Mouse (Mus musculus): ENCODE data around the gene Atp8a1.

Atp8a1 gene

DNA sequence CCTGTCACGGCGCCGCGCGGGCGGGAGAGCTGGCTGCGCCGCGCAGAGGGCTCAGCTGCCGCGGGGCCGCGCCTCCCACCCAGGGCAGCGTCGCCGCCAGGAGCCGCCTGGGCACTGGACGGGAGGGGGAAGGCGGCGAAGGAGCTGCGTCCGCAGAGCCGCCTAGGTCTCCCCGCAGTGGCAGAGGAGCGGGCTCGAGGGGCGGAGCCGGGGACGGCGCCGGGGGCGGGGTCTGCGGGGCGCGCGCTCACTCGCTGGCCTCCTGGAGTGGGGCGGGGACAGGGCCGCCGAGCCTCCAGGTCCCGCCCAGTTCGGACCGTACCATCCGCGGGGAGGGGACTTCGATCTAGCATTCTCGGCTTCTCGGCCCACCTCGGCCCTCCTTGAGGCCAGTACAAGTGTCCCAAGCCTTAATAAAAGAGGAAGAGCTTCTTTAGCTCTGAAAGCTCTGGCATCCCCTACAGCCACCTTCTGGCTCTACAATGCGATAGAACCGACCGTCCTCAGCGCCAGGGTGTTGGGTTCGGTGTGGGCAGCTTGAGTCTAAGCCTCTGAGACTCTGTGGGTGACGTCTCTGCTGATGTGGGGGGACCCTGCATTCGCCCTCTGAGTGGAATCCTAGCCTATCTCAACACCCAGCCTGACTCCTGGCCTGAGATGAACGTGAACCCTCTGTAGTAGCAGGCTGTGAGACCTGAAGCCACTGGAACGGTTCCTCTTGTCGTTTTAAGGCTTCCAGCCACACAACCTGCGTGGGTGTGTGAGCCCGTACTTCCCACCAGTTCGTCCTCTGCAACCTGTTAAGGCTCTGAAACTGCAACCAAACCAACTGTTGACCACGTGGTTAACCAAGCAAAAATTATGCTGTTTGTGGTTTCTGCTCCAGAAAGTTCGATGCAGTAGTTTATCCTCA lies at the start of gene Atp8a1:
Gene Atp8a1 (minus strand): TSS at position 182 of the 913 bp plus-strand sequence.
- peak; percentile 74 for DNase-seq (ENCODE audit: low read depth, low spot score)

DNA sequence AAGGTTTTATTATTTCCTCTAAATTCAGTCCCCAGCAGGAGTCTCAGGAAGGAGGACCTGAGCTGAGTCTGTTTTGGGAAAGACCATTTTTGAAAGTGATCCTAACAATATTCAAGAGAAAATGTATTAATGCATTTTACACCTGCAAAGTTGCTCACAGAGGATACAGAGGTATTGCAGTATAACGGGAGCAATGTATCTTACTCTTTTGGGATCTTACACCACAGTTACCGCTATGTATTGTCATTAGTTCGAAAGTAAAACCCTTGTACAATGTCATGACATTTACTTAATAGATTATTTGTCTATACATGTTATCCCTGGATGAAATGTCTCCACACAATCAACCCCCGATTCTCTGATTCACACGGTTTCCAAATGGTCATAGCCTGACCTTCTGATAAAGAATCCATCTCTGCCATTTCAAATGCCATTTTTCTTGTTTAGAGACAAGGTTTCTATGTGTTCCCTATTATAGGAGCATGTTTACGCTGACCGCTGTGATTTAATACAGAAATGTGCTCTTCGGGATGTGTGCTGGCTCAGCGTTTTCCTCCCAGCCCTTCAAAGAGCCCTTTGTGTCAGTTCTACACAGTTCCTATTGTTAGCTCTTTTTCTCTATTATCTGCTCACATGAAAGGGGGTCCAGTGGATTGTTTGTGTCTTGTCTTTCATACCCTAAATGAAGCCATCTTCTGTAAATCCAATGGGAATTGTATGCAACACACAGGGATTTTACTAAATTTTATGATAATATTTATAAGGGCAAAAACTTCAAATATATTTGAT lies 37.4 kb upstream of the Atp8a1 start:
- DNase-seq (ENCODE audit: low read depth, low spot score) = no peak

DNA sequence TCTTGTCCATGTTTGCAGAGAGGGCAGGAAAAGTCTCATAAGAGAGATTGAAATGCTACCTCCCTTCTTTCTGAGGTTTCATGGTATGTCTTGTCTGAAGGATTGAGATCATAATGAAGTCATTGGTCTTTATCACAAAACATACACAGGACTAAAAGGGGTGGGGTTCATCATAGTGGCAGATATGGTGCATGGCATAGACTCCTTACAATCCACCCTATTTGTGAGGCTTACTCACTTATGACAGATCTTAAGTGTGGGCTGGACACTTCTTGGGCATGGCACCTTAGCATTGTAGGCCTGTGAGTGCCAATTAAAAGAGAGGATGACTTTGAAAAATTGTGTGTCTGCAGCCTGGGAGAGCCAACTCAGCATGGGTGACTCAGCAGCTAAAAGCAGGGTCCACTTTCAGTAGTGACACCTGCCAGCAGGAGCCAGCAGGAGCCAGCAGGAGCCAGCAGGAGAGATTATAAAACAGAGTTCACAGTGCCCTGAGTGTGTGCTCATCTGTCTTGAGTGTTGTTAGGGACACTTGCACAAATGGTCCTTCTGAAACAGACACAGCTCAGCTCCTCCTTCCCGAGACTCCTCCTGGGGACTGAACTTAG lies 36.4 kb upstream of the Atp8a1 start:
- DNase-seq (ENCODE audit: low read depth, low spot score) = no peak

DNA sequence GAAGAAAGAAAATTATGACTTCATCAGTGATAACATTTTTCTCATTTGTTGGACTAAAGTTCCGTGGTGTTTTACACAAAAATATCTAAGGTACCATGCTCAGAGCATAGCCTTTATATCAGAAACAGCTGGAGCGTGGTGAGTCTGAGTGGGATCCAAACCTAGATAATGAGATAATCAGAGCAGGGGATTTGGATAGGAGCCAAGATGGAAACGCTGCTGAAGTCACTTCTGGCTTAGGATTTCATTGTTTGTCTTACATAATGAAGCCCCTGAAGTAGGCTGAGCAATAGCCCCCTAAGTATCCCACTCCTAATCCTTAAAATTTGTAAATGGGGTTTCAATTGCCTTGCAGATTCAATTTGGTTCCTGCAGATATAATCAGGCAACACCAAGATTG lies 24.2 kb upstream of the Atp8a1 start:
- no peak for DNase-seq (ENCODE audit: low read depth, low spot score)

DNA sequence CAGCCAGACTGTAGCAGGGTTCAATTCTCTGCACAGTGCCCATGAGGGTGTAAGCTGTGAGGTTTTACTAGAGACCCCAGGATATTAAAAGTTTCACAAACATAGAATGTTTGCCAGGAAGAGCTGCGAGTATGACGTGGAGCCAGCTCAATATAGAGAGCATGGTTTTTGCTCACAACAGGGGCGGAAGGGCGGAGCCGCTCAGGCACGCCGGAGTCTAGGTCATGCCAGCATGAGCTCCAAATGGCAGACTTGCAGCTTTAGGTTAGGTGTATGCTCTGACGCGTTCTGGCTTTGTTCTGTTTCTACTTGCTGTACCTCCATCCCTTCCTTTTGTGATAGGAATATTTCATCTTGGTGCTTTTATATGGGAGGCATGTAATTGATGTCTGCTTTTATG lies 19.0 kb upstream of the Atp8a1 start:
- DNase-seq (ENCODE audit: low read depth, low spot score) = no peak

DNA sequence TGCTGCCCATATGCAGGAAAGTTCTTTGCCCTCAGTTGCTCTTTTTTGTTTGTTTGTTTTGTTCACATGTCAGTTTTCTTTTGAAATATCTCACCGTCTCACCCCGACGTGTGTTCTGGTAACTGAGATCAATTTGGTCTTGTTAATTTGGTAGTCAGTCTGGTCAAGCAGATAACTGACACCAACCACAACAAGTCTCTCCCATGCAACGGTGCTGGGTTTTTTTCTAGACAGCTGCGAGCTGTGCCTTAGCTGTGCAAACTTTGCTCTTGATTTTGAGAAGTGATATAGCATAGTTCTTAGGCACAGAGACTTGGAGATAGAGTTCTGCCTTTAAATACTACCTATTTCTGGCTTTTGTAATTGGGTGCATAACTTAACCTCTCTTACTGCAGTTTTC lies 18.4 kb upstream of the Atp8a1 start:
- no peak for DNase-seq (ENCODE audit: low read depth, low spot score)

DNA sequence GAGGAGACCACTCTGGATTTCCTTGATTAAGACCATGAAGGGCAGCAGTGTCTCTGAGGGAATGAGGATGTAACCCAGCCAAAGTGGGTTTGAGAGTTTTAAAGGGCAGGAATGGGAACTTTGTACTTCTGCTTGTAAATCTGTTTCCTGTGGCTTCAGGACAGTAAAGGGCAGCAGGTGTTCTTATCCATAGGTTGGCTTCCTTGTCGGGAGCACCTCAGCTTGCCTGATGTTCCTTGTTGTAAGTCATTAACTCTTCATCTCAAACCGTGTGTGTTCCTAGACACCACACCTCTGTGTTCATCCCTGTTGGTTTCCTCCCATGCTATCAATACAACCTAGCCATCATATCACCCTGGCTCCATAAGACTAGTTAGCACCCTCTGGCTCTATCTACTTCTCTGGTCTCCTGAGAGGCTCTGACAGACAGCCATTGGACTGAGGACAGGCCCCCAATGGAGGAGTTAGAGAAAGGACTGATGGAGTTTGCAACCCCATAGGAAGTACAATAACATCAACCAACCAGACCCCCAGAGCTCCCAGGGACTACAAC lies 17.4 kb upstream of the Atp8a1 start:
- no peak for DNase-seq (ENCODE audit: low read depth, low spot score)

DNA sequence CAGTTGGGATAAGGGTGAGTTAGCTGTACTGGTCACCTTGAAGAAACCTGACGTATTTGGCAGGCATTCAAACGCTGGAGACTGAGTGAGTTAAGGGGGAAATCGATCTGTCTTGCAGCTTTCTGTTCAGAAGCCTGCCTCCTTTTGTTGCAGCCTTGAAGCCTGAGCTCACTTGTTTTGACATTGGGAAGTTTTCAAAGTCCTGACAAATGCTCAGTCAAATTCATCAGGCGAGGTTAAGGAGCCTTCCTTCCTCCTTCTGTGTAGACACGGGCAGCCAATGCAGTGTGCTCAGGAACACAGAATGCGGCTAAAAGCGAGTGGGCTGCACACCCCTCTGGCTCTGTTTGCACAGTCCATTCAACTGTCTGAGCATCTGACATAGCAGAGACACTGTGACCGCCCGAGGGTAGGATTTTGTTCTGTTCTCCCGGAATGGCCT lies 16.7 kb upstream of the Atp8a1 start:
- no peak for DNase-seq (ENCODE audit: low read depth, low spot score)

DNA sequence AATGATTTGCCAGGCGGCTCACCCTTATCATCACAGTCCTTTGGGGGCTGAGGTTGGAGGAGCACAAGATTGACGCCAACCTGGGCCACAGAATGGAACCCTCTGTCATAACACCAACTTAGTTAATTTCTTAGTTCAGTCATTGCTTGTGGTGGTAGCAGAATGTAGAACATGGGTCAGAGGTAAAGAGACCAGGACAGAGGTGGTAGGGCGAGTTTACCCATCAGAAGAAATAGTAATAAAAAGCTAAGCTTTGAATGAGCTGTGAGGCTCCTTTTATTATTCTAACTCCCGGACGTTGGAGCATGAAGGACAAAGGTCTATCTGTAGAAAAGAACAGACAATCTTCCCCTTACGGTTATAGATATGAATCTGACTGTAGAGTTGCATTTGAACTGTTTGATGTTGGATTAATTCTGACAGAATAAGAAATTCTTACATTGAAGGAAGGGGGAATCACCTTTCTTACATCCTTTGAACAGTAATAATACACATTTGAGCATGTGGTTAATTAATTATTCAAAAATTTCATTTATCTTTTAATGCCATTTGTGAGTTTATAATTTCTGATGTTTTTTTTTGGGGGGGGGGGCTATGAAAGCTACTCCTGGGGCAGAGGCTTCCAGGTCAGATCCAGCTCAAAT lies 7.9 kb upstream of the Atp8a1 start:
- DNase-seq (ENCODE audit: low read depth, low spot score) = no peak

DNA sequence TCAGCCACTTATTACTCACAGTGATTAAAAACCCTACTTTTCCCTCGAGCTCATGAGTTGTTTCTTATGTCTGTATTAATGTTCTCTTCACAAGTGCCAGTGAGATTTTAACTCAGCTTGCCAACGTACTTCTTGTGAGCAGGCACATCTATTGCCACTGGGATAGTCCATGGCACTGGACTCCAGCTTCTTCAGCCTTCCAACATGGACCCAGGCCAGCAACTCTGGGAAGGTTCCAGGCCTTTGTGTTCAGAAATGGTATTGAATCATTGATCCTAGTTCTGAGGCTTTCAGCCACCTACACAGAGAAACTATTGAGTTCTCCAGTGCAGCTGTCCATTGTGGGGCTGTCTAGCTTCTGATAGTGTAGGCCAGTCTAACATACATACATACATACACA lies 5.6 kb upstream of the Atp8a1 start:
- DNase-seq (ENCODE audit: low read depth, low spot score) = no peak

DNA sequence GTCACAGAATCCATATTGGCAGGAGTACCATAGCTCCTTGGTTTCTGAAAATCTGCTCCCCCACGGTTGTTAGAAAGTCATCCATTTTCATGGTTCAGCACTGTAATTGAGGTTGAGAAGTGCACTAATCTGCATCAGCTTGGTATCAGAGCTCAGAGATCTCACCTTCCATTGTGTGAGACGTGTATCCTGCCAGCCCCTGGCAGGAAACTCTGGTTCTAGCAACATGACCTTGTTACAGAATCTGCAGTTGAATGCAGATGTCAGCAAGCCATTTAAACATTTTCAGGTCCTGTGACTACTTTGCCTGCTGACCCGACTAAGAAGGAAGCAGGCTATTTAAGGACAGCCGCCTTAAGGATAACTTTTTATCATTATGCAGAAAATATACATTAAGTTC lies 2.2 kb upstream of the Atp8a1 start:
- no peak for DNase-seq (ENCODE audit: low read depth, low spot score)

DNA sequence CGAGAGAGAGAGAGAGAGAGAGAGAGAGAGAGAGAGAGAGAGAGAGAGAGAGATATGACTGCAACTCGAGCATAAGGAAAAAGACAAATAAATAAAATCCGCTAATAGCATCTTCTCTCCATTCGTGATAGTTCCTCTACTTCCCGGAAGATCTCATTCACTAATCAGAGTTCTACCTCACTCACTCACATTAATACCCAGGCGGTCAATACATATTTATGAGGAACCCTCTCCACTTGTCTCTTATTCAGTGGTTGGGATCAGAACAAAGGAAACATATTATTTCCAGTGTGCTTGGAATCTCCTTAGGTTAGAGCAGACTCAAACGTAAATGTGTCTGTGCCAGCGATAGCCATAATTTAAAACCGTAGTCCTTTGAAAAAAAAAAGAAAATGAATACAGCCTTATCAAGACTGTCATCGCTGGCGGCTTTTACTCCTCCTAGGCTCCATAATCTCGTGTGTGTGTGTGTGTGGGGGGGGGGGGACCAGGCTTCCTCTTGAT lies 1.3 kb upstream of the Atp8a1 start:
- DNase-seq (ENCODE audit: low read depth, low spot score) = no peak

DNA sequence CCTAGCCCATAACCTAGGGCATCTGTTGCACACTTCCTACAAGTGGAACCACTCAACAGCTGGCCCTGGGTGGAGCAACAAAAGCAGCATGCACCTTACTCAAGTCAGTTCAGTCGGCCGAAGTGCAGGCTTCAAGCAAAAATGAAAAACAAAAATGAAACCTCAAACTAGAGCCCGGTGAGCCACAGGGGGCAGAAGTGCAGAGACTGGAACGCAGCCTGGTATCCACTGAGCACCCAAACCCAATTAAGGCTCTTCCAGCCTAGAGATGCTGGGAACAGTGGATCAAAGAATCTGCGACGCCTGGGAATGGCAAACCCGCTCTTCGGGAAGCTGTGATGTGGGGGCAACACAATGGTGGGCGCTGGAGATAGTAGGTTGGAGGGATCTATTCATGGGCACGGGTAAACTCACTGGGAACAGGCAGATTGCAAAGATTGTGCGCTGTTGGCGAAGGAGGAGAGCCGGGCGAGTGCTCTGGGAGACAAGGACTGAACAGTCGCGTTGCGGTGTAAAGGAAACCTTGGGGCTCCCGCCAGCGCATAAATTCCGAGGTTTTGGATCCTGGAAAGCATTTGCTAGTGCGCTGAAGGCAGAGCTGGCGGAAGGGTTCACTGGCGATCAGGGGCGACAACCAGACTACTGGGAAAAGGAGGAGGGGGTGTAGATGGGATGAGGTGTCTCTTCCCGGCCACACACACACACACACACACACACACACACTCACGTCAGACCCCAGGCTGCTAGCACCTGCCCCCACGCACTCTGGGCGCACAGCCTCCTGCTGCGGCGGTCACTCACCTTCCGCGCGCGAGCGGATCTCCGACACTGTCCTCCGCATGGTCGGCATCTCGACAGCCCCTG lies 641 bp downstream of the Atp8a1 start:
- DNase-seq (ENCODE audit: low read depth, low spot score) = peak; percentile 18

DNA sequence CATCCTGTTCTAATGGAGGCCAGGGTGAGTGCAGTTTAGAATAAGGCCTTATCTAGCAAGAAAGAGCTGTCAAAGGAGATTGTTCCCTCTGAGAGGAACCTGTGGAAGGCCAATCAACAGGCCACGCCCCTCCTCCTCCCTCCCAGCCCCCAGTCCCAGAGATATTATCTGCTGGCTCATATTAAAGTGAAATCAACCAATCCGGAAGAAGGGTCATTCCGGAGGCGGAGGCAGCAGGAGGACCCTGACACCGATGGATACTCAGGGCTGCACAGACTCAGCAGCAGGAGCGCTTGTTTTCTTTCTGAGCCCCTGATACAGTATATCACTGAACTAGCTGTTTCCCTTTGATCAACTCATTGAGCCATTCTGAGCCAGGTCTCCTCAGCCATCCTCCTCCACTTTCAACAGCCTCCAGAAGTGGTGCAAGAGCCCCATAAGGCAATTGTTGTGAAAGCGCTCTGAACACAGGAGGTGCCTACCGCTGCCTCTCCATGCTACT lies 2.0 kb downstream of the Atp8a1 start:
- no peak for DNase-seq (ENCODE audit: low read depth, low spot score)

DNA sequence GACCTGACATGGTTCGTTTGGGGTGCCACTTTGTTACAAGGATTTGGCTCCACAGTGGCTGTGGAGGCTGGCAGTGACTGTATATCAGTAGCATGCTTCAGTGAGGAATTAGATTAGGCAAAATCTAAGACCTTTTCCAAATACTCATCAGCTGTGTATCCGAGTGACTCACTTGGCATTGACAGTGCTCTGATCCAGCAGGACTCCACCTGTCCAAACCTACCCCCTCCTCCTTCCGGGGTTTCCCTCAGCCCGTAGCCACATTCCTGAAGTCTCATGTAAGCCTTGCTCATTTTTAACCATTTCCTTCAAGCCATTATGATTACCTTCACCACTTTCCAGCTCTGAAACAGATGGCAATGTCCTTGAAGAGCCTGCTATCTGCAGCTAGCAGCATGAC lies 3.2 kb downstream of the Atp8a1 start:
- no peak for DNase-seq (ENCODE audit: low read depth, low spot score)

DNA sequence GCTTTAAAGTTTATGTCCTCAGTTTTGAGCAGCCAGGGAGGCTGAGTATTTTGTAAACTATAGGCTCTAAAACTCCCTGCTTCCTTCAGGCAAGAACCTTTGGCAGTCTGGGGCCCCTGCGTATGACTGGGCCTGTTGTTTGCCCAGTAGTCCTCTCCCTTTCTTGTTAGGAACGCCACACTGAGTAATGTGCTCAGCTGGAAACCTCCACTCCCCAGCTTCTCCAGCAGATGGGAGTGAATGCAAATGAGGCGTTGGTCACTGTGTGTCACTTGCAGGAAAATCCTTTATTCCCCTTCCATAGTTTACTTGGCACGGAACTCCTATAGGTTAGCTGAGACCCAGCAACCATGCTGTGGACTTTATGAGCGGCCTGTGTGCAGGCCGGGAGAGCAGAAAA lies 4.9 kb downstream of the Atp8a1 start:
- DNase-seq (ENCODE audit: low read depth, low spot score) = no peak

DNA sequence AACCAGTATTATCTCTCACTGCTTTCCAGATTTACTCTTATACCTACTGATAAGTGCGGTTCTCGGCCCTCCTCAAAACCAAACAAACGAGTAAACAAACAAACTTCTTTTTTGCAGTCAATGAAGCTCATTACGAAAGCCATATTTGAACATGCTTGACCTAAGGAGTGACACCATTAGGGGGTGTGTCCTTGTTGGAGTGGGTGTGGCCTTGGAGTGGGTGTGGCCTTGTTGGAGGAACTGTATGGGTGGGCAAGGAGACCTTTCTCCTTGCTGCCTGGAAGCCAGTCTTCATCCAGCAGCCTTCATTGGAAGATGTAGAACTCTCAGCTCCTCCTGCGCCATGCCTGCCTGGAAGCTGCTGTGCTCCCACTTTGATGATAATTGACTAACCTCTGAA lies 13.4 kb downstream of the Atp8a1 start:
- DNase-seq (ENCODE audit: low read depth, low spot score) = no peak

DNA sequence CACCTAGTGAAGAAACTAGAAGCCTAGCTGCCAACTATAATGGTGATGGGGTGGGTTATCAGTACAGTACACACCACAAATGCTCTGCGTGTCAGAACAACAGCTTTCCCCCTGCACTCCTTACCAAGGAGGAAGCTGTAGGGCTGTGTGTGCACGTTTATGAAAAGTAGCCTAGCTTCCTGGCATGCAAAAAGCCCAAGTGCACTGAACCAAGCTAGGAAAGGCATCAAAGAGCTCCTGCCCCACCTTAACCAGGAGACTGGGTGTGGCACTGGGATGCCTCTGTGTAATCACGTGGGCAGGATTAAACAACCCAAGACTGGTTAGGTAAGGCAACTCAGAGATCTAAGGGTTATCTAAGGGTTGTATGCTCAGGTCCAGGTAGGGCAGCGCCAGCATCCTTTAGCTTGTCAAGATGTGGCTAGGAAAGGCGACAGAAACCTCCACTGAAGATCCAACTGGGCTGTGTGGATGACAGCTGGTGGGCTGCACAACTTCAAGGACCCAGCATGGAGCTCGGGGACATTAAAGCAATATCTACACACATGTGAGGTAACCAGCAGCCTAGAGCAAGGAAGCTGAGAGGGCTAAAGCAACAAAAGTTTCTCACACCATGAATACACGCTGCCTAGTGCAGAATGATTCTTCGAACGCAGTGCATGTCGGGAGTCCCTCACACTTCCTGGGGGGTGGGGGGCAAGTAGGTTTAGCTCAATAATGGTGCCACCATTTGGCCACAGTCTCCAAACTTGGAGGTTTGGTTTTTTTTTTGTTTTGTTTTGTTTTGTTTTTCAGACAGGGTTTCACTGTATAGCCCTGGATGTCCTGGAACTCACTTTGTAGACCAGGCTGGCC lies 15.7 kb downstream of the Atp8a1 start:
- DNase-seq (ENCODE audit: low read depth, low spot score) = no peak

DNA sequence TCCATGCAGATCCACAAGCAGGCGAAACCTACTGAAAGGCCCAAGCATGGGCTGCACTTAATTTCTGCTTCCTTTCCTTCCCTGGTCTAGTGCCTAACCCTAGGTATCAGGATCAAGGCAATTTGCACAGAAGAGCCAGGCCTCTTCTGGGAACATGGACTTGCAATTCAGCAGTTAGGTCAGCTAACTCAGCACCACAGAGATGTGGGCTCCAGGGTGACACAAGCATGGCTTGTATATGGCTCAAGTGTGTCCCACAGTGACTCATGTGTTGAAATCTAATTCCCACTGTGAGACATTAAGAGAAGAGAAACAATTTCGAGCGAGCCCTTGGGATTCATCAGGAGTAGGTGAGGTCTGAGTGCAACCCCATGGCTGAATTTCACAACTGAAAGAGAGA lies 18.9 kb downstream of the Atp8a1 start:
- DNase-seq (ENCODE audit: low read depth, low spot score) = no peak

Data from WW6 (cell line).